Mouse (Mus musculus) megakaryocyte, embryonic 14.5 days (primary cell): Measurements from ENCODE around the gene Nudt3.

Experiments used
- FLI1 ChIP-seq: IDR thresholded peaks from 2 replicates; pipeline ENCODE4 v1.6.1; 2012; ENCODE audit warnings: low read length, inconsistent platforms, mixed read lengths
- GATA1 ChIP-seq: IDR thresholded peaks from 3 replicates; pipeline ENCODE4 v1.6.1; 2012; ENCODE audit warnings: mixed read lengths, low read length, inconsistent platforms, borderline replicate concordance

DNA sequence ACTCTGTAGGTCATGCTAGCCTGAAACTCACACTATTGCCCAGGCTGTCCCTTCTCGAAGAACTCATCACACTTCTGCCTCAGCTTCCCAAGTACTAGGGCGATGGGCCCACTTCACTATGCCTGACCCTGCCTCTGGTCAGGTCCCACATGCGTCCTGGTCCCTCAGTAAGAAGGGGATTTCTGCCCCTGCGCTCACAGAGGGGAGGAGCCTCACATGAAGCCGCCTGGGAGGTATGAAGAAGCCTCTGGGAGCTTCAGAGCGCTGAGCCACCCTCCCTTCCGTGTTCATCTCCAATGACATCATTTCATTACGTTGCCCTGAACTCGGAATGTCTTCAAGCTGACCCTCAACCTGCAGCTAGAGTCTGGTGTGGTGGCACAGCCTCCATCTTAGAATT is 20.5 kb upstream of the Nudt3 start:
- no peak for TF ChIP-seq FLI1
- TF ChIP-seq GATA1: no peak
